ENCODE assay signal across 35 mouse cellular contexts in genomic region chr5:107373256-107373655, GRCm38 (mm10). TPM values are rescaled to one million over a fixed set of nuclear protein-coding genes. Genes with fewer than 3 reads are reported as not detected.
DNase-seq lines count a peak whose midpoint lies in the region; ATAC-seq and TF ChIP-seq lines count a peak whose summit lies in the region.
"Had no signal": no experiment of that assay in that cellular context is flagged by ENCODE, and none has a peak within 500 bp of the region (broad histone marks: within the 10 kb centered on the region; RNA-seq: fewer than 3 reads in every experiment).

No protein-coding gene starts in this region.

- no peak for TF ChIP-seq EP300 in liver, postnatal 0 days (IDR thresholded peaks at IDR 0.05; ENCODE audit: low read depth)

- peaks cover 9% of the 10 kb centered on the region for H3K4me1 ChIP-seq in forebrain, embryonic 10.5 days
- no peaks in the 10 kb centered on the region for H3K4me1 ChIP-seq in hindbrain, embryonic 11.5 days (replicated peaks; ENCODE audit: control insufficient read depth, insufficient read depth, low read length)
- H3K4me1 ChIP-seq in liver, postnatal 0 days (ENCODE audit: insufficient read depth): no peaks in the 10 kb centered on the region
- H3K4me1 ChIP-seq: embryonic facial prominence, embryonic 12.5 days; limb, embryonic 10.5 days; limb, embryonic 15.5 days; liver, embryonic 13.5 days had no signal

- peak; percentile 47 for DNase-seq in 416B (ENCODE audit: low read depth)
- peak; percentile 73 for DNase-seq in thymus, postnatal 14 days
- DNase-seq in adrenal gland, postnatal 4 days (ENCODE audit: low spot score in 2 of 2): no peak
- DNase-seq in forebrain, embryonic 10.5 days (ENCODE audit: extremely low spot score, low spot score): no peak
- no peak for DNase-seq in hindbrain, embryonic 11.5 days (ENCODE audit: low spot score)
- DNase-seq in liver, postnatal 0 days: no peak
- DNase-seq: adrenal gland, postnatal 25 days; cerebellum, adult 8-10 months; cerebellum, postnatal 25 days; embryo, embryonic 11 days; heart, postnatal 36 days; kidney, postnatal 14 days; layer of hippocampus, adult 9-11 months; liver, embryonic 13.5 days; lung, adult 2 months; lung, postnatal 10 days had no signal

- H3ac ChIP-seq in myocyte (ENCODE audit: control insufficient read depth, insufficient read length): no peak overlapping the region

- peaks cover 1% of the 10 kb centered on the region for H3K27me3 ChIP-seq in myocyte (ENCODE audit: control insufficient read depth, insufficient read depth, insufficient read length)
- no peaks in the 10 kb centered on the region for H3K27me3 ChIP-seq in forebrain, embryonic 10.5 days (ENCODE audit: poor library complexity, severe bottlenecking)
- H3K27me3 ChIP-seq in hindbrain, embryonic 11.5 days (ENCODE audit: control insufficient read depth, insufficient read depth, low read length): no peaks in the 10 kb centered on the region
- H3K27me3 ChIP-seq in liver, postnatal 0 days (ENCODE audit: insufficient read depth, low read length): no peaks in the 10 kb centered on the region
- H3K27me3 ChIP-seq: embryonic facial prominence, embryonic 12.5 days; heart, embryonic 15.5 days; limb, embryonic 15.5 days; liver, embryonic 13.5 days; neural tube, embryonic 13.5 days had no signal

- no peaks in the 10 kb centered on the region for H3K9me3 ChIP-seq in forebrain, embryonic 10.5 days
- H3K9me3 ChIP-seq in hindbrain, embryonic 11.5 days (ENCODE audit: control insufficient read depth, low read length): no peaks in the 10 kb centered on the region
- H3K9me3 ChIP-seq in liver, postnatal 0 days (ENCODE audit: low read length): no peaks in the 10 kb centered on the region
- H3K9me3 ChIP-seq: embryonic facial prominence, embryonic 12.5 days; heart, embryonic 15.5 days; limb, embryonic 10.5 days; limb, embryonic 15.5 days; liver, embryonic 13.5 days; neural tube, embryonic 13.5 days had no signal

- H3K79me2 ChIP-seq in myocyte (ENCODE audit: control insufficient read depth, insufficient read depth): no peaks in the 10 kb centered on the region

- H3K9ac ChIP-seq in hindbrain, embryonic 11.5 days (ENCODE audit: low read depth, low read length): no peak overlapping the region
- no peak overlapping the region for H3K9ac ChIP-seq in liver, postnatal 0 days (replicated peaks)
- H3K9ac ChIP-seq: embryonic facial prominence, embryonic 12.5 days; heart, embryonic 15.5 days; hindbrain, embryonic 14.5 days; limb, embryonic 15.5 days; liver, embryonic 13.5 days; neural tube, embryonic 13.5 days had no signal

- H3K4me2 ChIP-seq in myocyte (ENCODE audit: low read depth): no peak overlapping the region
- no peak overlapping the region for H3K4me2 ChIP-seq in hindbrain, embryonic 11.5 days (replicated peaks; ENCODE audit: low read depth, low read length)
- H3K4me2 ChIP-seq in liver, postnatal 0 days (ENCODE audit: low read depth, low read length): no peak overlapping the region
- H3K4me2 ChIP-seq: embryonic facial prominence, embryonic 12.5 days; heart, embryonic 15.5 days; hindbrain, embryonic 14.5 days; limb, embryonic 15.5 days; liver, embryonic 13.5 days; midbrain, embryonic 11.5 days; neural tube, embryonic 13.5 days had no signal

- no peak overlapping the region for H3K4me3 ChIP-seq in myocyte
- no peak overlapping the region for H3K4me3 ChIP-seq in forebrain, embryonic 10.5 days
- no peak overlapping the region for H3K4me3 ChIP-seq in hindbrain, embryonic 11.5 days (ENCODE audit: low read depth, low read length)
- no peak overlapping the region for H3K4me3 ChIP-seq in liver, postnatal 0 days (ENCODE audit: low read depth, low read length)
- H3K4me3 ChIP-seq: embryonic facial prominence, embryonic 12.5 days; heart, embryonic 15.5 days; limb, embryonic 10.5 days; limb, embryonic 15.5 days; liver, embryonic 13.5 days; neural tube, embryonic 13.5 days had no signal

- H3K27ac ChIP-seq in forebrain, embryonic 10.5 days: no peak overlapping the region
- no peak overlapping the region for H3K27ac ChIP-seq in hindbrain, embryonic 11.5 days (ENCODE audit: low read depth, low read length)
- no peak overlapping the region for H3K27ac ChIP-seq in liver, postnatal 0 days (ENCODE audit: low read depth)
- H3K27ac ChIP-seq: embryonic facial prominence, embryonic 12.5 days; heart, embryonic 15.5 days; hindbrain, embryonic 14.5 days; limb, embryonic 10.5 days; limb, embryonic 15.5 days; liver, embryonic 13.5 days; macrophage; neural tube, embryonic 13.5 days had no signal

- no peak for TF ChIP-seq POLR2A in myocyte (IDR thresholded peaks at IDR 0.05; ENCODE audit: insufficient read length, low read depth)

- H3K36me3 ChIP-seq in myocyte (ENCODE audit: control insufficient read depth, insufficient read depth): no peaks in the 10 kb centered on the region
- H3K36me3 ChIP-seq in forebrain, embryonic 10.5 days (replicated peaks): no peaks in the 10 kb centered on the region
- no peaks in the 10 kb centered on the region for H3K36me3 ChIP-seq in hindbrain, embryonic 11.5 days (ENCODE audit: control insufficient read depth, insufficient read depth, low read length)
- 0 out of 2 replicates have a peak, but pooled peaks cover under 1% of the 10 kb centered on the region for H3K36me3 ChIP-seq in liver, postnatal 0 days (replicated peaks; ENCODE audit: insufficient read depth, low read length)
- H3K36me3 ChIP-seq: limb, embryonic 10.5 days; liver, embryonic 13.5 days had no signal

- peak; percentile 52 for ATAC-seq in granulocyte monocyte progenitor cell, adult 5-6 weeks (replicated peaks; ENCODE audit: poor library complexity, severe bottlenecking)
- ATAC-seq in hindbrain, embryonic 11.5 days (ENCODE audit: low FRiP score): no peak
- ATAC-seq in liver, postnatal 0 days: no peak
- ATAC-seq: CD4-positive, CD25-positive, alpha-beta regulatory T cell, adult 4 months; forebrain, embryonic 16.5 days; intestine, postnatal 0 days; midbrain, embryonic 16.5 days had no signal

- 90% methylated on average over 4 of the region's 4 CpGs for whole genome bisulfite sequencing in forebrain, embryonic 10.5 days
- 87% methylated on average over 4 of the region's 4 CpGs for WGBS in hindbrain, embryonic 11.5 days
- WGBS in liver, postnatal 0 days (ENCODE audit: insufficient replicate concordance): 40% methylated on average over 4 of the region's 4 CpGs

- no peak for TF ChIP-seq CTCF in liver, postnatal 0 days (IDR thresholded peaks at IDR 0.05; ENCODE audit: low read depth)

TF ChIP-seq in myocyte, 11 proteins besides CTCF, POLR2A, EP300 and RAD21:
- TF ChIP-seq MYOD1 (IDR thresholded peaks at IDR 0.05; ENCODE audit: control insufficient read depth in 1 of 3, insufficient read length in 2 of 3, low read depth in 2 of 3) (peak in 2 of 3 experiments; percentile 49 to 78), MYOG (IDR thresholded peaks at IDR 0.05; ENCODE audit: control insufficient read depth in 1 of 3, insufficient read depth in 1 of 3, insufficient read length in 2 of 3, low read depth in 2 of 3) (peak in 2 of 3 experiments; percentile 24 to 76), CEBPB (IDR thresholded peaks at IDR 0.05; ENCODE audit: insufficient read depth, poor library complexity, severe bottlenecking) (no peak)

RNA-seq across cellular contexts. Expression of gene Ephx4, which starts 29.3 kb away (rescaled TPM):
- total RNA-seq in granulocyte monocyte progenitor cell, adult 5-6 weeks (2014; fragmentation: Nextera tagmentation): not detected in 2 replicates
- total RNA-seq in granulocyte monocyte progenitor cell, adult 5-6 weeks (2017): not detected in 2 replicates
- polyA plus RNA-seq in myocyte (2012; fragmentation: generic; extraction: Trizol): not detected
- 1 to 10 TPM; 1.4 to 1.5 TPM for total RNA-seq in adrenal gland, postnatal 4 days (2021)
- polyA plus RNA-seq in forebrain, embryonic 10.5 days (2016; fragmentation: Nextera tagmentation; extraction: Ambion mirVana): 0.68 and 0.75 TPM in 2 replicates
- polyA plus RNA-seq in hindbrain, embryonic 11.5 days (2014; fragmentation: Nextera tagmentation; extraction: Ambion mirVana): 1.1 and 2.4 TPM in 2 replicates
- 0.08 and 0.28 TPM in 2 replicates for polyA plus RNA-seq in liver, postnatal 0 days (2015; fragmentation: Nextera tagmentation; extraction: Ambion mirVana)
- polyA plus RNA-seq: macrophage had no signal

RNA-seq across cellular contexts. Expression of gene Brdt, which starts 42.3 kb away (rescaled TPM):
- total RNA-seq in granulocyte monocyte progenitor cell, adult 5-6 weeks (2014; fragmentation: Nextera tagmentation): 0.96 TPM in 1 of 2 replicates, not detected in the other
- 0.31 and 0.52 TPM in 2 replicates for total RNA-seq in granulocyte monocyte progenitor cell, adult 5-6 weeks (2017)
- 0.95 TPM for polyA plus RNA-seq in myocyte (2012; fragmentation: generic; extraction: Trizol)
- total RNA-seq in adrenal gland, postnatal 4 days (2021): 1 to 10 TPM; 5.6 to 8.2 TPM
- polyA plus RNA-seq in forebrain, embryonic 10.5 days (2016; fragmentation: Nextera tagmentation; extraction: Ambion mirVana): 0.77 TPM in 2 replicates
- polyA plus RNA-seq in hindbrain, embryonic 11.5 days (2014; fragmentation: Nextera tagmentation; extraction: Ambion mirVana): 1.2 and 2.1 TPM in 2 replicates
- 0.29 and 0.44 TPM in 2 replicates for polyA plus RNA-seq in liver, postnatal 0 days (2015; fragmentation: Nextera tagmentation; extraction: Ambion mirVana)

RNA-seq across cellular contexts. Expression of gene Lpcat2b, which starts 58.1 kb away (rescaled TPM):
- total RNA-seq in granulocyte monocyte progenitor cell, adult 5-6 weeks (2014; fragmentation: Nextera tagmentation): not detected in 2 replicates
- total RNA-seq in granulocyte monocyte progenitor cell, adult 5-6 weeks (2017): not detected in 2 replicates
- polyA plus RNA-seq in myocyte (2012; fragmentation: generic; extraction: Trizol): not detected
- not detected for total RNA-seq in adrenal gland, postnatal 4 days (2021)
- not detected in 2 replicates for polyA plus RNA-seq in forebrain, embryonic 10.5 days (2016; fragmentation: Nextera tagmentation; extraction: Ambion mirVana)
- polyA plus RNA-seq in hindbrain, embryonic 11.5 days (2014; fragmentation: Nextera tagmentation; extraction: Ambion mirVana): not detected in 2 replicates
- not detected in 2 replicates for polyA plus RNA-seq in liver, postnatal 0 days (2015; fragmentation: Nextera tagmentation; extraction: Ambion mirVana)
- total RNA-seq: adrenal gland, adult 18-20 months; adrenal gland, postnatal 25 days; gastrocnemius, adult 8-10 months; gastrocnemius, postnatal 4 days; heart, postnatal 36 days had no signal
- polyA plus RNA-seq: brain, embryonic 14.5 days; CD4-positive, CD25-positive, alpha-beta regulatory T cell, adult 4 months; embryonic facial prominence, embryonic 12.5 days; forebrain, embryonic 16.5 days; heart, embryonic 15.5 days; hindbrain, embryonic 14.5 days; intestine, postnatal 0 days; kidney, embryonic 14.5 days; limb, embryonic 10.5 days; limb, embryonic 15.5 days; liver, embryonic 13.5 days; macrophage; midbrain, embryonic 11.5 days; midbrain, embryonic 16.5 days; neural tube, embryonic 13.5 days had no signal

Comparison
In these comparisons a context has a peak if more than half of its experiments do, and no peak if none do; other contexts are left out.
1. DNase-seq: peak in 416B (single experiment) and thymus, postnatal 14 days (single experiment); none in adrenal gland, postnatal 4 days (0 of 2), forebrain, embryonic 10.5 days (single experiment), hindbrain, embryonic 11.5 days (single experiment) and liver, postnatal 0 days (single experiment).